Mouse (Mus musculus) frontal cortex, postnatal 25 days (tissue): ENCODE measurements around the gene Kif26a.

Source experiments
- DNase-seq, 2 experiments: peaks; one replicate each; pipeline ENCODE4 v3.0.0; 2022; ENCODE audit warnings: low spot score in 2 of 2

Gene Kif26a

GRCm38 (mm10) chr12:112145875-112146651 is at the start of gene Kif26a:
TSS of gene Kif26a (plus strand) at chr12:112146208.
- DNase-seq = peak in 1 of 2 experiments; percentile 32

- no peak for DNase-seq
Observed at GRCm38 (mm10) chr12:112096733-112097117, 49.3 kb upstream of the Kif26a start.

- DNase-seq = no peak
Observed at GRCm38 (mm10) chr12:112100106-112100505, 45.9 kb upstream of the Kif26a start.

GRCm38 (mm10) chr12:112101045-112101444 is 45.0 kb upstream of the Kif26a start:
- no peak for DNase-seq

- no peak for DNase-seq
Observed at GRCm38 (mm10) chr12:112103179-112103578, 42.8 kb upstream of the Kif26a start.

- no peak for DNase-seq
Observed at GRCm38 (mm10) chr12:112104890-112105289, 41.1 kb upstream of the Kif26a start.

- no peak for DNase-seq
Observed at GRCm38 (mm10) chr12:112106541-112106971, 39.5 kb upstream of the Kif26a start, which contains the start of gene Aspg. TSS of gene Aspg (plus strand) at chr12:112106679.

- DNase-seq = no peak
Observed at GRCm38 (mm10) chr12:112107685-112108084, 38.3 kb upstream of the Kif26a start.

- no peak for DNase-seq
Observed at GRCm38 (mm10) chr12:112108696-112109445, 37.1 kb upstream of the Kif26a start.

GRCm38 (mm10) chr12:112109701-112110100 is 36.3 kb upstream of the Kif26a start:
- no peak for DNase-seq

- DNase-seq = no peak
Observed at GRCm38 (mm10) chr12:112111323-112111722, 34.7 kb upstream of the Kif26a start.

- DNase-seq = no peak
Observed at GRCm38 (mm10) chr12:112112235-112112634, 33.8 kb upstream of the Kif26a start.

GRCm38 (mm10) chr12:112112686-112113396 is 33.2 kb upstream of the Kif26a start:
- no peak for DNase-seq

- DNase-seq = peak; percentile 82 to 88
Observed at GRCm38 (mm10) chr12:112113710-112114109, 32.3 kb upstream of the Kif26a start.

- no peak for DNase-seq
Observed at GRCm38 (mm10) chr12:112117006-112117405, 29.0 kb upstream of the Kif26a start.

- peak in 1 of 2 experiments; percentile 38 for DNase-seq
Observed at GRCm38 (mm10) chr12:112117649-112118048, 28.4 kb upstream of the Kif26a start.

- DNase-seq = no peak
Observed at GRCm38 (mm10) chr12:112121188-112121587, 24.8 kb upstream of the Kif26a start.

- DNase-seq = no peak
Observed at GRCm38 (mm10) chr12:112125903-112126302, 20.1 kb upstream of the Kif26a start.

GRCm38 (mm10) chr12:112126931-112127635 is 18.9 kb upstream of the Kif26a start:
- no peak for DNase-seq

GRCm38 (mm10) chr12:112128526-112128925 is 17.5 kb upstream of the Kif26a start:
- no peak for DNase-seq

GRCm38 (mm10) chr12:112129300-112129856 is 16.6 kb upstream of the Kif26a start:
- DNase-seq = no peak
